Mouse (Mus musculus) forebrain, embryonic 15.5 days (tissue): Measurements from ENCODE around the gene Tbc1d22a. TPM values are rescaled to one million over a fixed set of nuclear protein-coding genes. Genes with fewer than 3 reads are reported as not detected.
"Not testable (repeated sequence)": the region's sequence is repeated elsewhere in the genome, so short reads cannot be mapped to it uniquely, and the experiment has no call there.

Source experiments
- ATAC-seq: fragments of 200-750 bp; cut with Nextera tagmentation; replicated peaks from 2 replicates; pipeline ENCODE4 v1.8.0; 2017; ENCODE audit warnings: mild to moderate bottlenecking, moderate TSS enrichment, moderate library complexity
- H3K27ac ChIP-seq: fragments of 300-500 bp; sonication (generic); replicated peaks from 2 replicates; pipeline ENCODE4 v1.5.1; 2015; ENCODE audit warnings: mild to moderate bottlenecking, inconsistent platforms
- H3K27me3 ChIP-seq: fragments of 300-500 bp; sonication (generic); 2 replicates; pipeline ENCODE4 v1.6.1; 2015; ENCODE audit warnings: inconsistent platforms
- H3K36me3 ChIP-seq: fragments of 300-500 bp; sonication (generic); 2 replicates; pipeline ENCODE4 v1.6.1; 2015; ENCODE audit warnings: mild to moderate bottlenecking, inconsistent platforms
- H3K4me1 ChIP-seq: fragments of 300-500 bp; sonication (generic); 2 replicates; pipeline ENCODE4 v1.6.1; 2015; ENCODE audit warnings: inconsistent platforms
- H3K4me2 ChIP-seq: fragments of 300-500 bp; sonication (generic); replicated peaks from 2 replicates; pipeline ENCODE4 v1.6.1; 2015; ENCODE audit warnings: mild to moderate bottlenecking, inconsistent platforms
- H3K4me3 ChIP-seq: fragments of 300-500 bp; sonication (generic); 2 replicates; pipeline ENCODE4 v1.5.1; 2015; ENCODE audit warnings: mild to moderate bottlenecking, inconsistent platforms
- H3K9ac ChIP-seq: fragments of 300-500 bp; sonication (generic); replicated peaks from 2 replicates; pipeline ENCODE4 v1.6.1; 2015; ENCODE audit warnings: mild to moderate bottlenecking, inconsistent platforms
- H3K9me3 ChIP-seq: fragments of 300-500 bp; sonication (generic); 2 replicates; pipeline ENCODE4 v1.6.1; 2016; ENCODE audit warnings: inconsistent platforms
- whole genome bisulfite sequencing: fragments of 180-500 bp; shearing (Covaris S2); methylation state at CpG from one replicate; pipeline ENCODE4 v1.1.7; 2015; ENCODE audit warnings: mixed read lengths; 5-methylcytosine and 5-hydroxymethylcytosine counted together
- polyA plus RNA-seq: library from polyadenylated mRNA; unstranded; fragments of >200 nt; fragmentation: Nextera tagmentation; extraction: Ambion mirVana; gene quantifications from 2 replicates; pipeline ENCODE4 v1.2.1, GENCODE M21; 2015

Tbc1d22a gene
- polyA plus RNA-seq, 1 experiment from 2014 or later = 13.1 TPM

DNA sequence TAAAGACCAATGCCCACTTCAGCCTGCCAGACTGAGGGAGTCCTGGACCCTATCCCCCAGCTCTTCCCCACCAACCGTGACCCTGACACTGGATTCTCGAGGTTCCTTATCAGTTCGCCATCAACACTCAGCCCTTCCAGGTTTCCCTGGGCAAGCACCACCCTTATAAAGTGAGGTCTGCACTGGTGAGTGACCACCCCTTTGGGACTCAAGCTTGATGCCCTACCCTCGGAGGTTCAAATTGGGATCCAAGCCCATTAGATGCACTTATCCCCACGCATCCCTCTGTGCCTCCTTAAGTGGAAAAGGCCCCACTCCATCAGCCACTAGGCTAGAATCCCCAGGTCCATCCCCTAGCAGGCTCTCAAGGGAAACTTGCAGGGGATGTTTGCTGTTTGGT lies 30.2 kb upstream of the Tbc1d22a start:
- Histone ChIP-seq H3K36me3 (no peaks in the 10 kb centered on the region), H3K4me1 (peaks cover 44% of the 10 kb centered on the region), H3K27ac (no peak overlapping the region), H3K27me3 (no peaks in the 10 kb centered on the region), H3K4me3 (peak overlapping the region; percentile 90), H3K4me2 (peak overlapping the region; percentile 92), H3K9ac (0 out of 2 replicates have a peak overlapping the region, but pooled peaks have one; percentile 19), H3K9me3 (no peaks in the 10 kb centered on the region)
- ATAC-seq = no peak
- 78% methylated on average over 5 of the region's 5 CpGs for WGBS

DNA sequence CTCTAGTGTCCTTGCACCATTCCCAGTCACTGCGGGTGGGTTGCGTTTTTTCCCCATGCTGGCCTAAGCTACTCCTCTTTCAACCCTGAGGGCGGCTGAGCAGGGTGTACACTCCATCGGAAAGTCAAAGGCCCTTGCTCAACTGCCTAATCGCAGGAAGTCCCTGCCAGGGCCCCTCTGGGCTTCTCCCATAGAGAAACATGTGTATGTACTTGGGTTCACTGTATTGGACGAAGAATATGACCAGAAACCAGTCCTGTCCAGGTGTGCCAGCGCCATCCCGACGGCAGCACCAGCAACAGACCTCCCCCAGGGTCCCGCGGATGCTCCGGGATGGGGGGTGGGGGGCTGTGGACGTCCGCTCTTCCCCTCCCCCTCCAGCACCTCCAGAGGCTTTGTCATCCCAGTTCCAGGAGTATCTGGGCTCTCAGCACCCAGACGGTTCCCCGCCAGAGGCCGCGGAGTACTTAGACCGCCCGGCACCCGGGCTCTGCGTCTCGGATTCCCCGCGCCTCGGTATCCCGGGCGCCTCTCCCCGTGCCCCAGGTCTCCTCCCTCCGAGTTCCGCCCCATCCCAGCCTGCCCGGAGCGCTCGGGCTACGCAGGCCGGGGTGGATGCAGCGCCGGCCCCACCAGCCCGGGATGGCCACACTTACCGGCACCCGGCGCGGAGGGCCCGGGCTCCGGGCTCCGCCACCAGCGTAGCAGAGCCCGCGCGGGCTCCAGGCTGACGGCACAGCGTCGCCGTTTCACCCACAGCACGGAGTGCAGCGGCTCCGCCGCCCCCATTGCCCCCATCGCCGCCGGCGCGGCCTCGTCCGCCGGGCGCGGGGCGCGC lies 29.2 kb upstream of the Tbc1d22a start:
- H3K36me3 ChIP-seq = no peaks in the 10 kb centered on the region
- H3K9ac ChIP-seq = peak overlapping the region; percentile 81
- H3K4me3 ChIP-seq = peak overlapping the region; percentile 90
- H3K9me3 ChIP-seq = no peaks in the 10 kb centered on the region
- peak overlapping the region; percentile 92 for H3K4me2 ChIP-seq
- H3K27me3 ChIP-seq = no peaks in the 10 kb centered on the region
- peaks cover 46% of the 10 kb centered on the region for H3K4me1 ChIP-seq
- H3K27ac ChIP-seq = peak overlapping the region; percentile 84
- peak; percentile 65 for ATAC-seq
- WGBS = under 1% methylated on average over 70 of the region's 70 CpGs

DNA sequence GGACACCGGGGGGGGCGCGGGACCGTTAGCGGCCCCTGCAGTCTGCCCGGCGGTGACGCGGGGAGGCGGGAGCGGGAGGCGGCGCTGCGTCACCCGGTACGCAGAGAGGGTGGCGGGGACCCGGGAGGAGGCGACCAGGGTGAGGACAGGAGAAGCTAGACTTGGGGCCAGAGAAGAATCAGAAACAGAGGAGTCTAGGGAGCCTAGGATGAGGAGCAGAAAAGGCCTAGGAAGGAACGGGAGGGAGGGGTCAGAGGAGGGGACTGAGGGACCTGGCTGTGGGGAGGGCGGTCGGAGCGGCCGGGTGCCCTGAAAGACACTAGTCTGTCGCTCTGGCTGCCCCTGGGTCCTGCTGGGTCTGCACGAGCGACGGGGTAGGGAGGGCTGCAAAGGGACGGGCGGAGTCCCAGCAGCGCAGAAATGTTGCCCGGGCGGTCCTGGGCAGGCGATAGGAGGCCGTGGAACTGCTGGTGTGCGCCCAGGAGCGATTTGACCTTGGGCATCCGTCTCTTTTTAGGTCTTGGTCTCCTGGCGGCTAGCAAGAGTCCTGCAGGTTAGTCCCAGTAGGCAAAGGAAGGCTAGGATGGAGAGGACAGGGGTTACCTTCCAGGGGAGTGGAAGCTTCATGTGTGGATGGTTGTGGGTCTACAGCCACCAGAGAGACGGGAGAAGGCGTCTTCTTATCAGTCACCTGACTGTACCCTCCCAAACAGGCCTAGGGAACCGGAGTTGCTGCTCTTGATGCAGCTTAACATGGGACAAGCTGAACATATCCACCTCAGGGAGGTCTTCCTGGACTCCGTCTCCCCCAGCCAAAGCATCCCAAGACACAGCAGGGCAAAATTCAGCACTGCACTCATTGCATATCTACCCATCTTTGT lies 28.3 kb upstream of the Tbc1d22a start, which contains the start of gene Cerk:
Gene Cerk, minus strand, starts transcription at position 453 of the 881 bp plus-strand sequence.
- Histone ChIP-seq H3K27me3 (no peaks in the 10 kb centered on the region), H3K4me2 (peak within 1 kb of the TSS; percentile 92), H3K9me3 (no peaks in the 10 kb centered on the region), H3K36me3 (no peaks in the 10 kb centered on the region), H3K4me3 (peak within 1 kb of the TSS; percentile 90), H3K4me1 (peaks cover 46% of the 10 kb centered on the region), H3K27ac (peak within 1 kb of the TSS; percentile 84), H3K9ac (peak within 1 kb of the TSS; percentile 81)
- 3% methylated on average over 43 of the region's 43 CpGs for WGBS
- peak; percentile 74 for ATAC-seq

GRCm38 (mm10) chr15:86186686-86187085 lies 27.6 kb upstream of the Tbc1d22a start:
- H3K4me2 ChIP-seq = 0 out of 2 replicates have a peak overlapping the region, but pooled peaks have one; percentile 92
- H3K9ac ChIP-seq = no peak overlapping the region
- H3K27me3 ChIP-seq = no peaks in the 10 kb centered on the region
- WGBS = 53% methylated on average over 3 of the region's 3 CpGs
- no peak overlapping the region for H3K27ac ChIP-seq
- ATAC-seq = no peak
- H3K9me3 ChIP-seq = no peaks in the 10 kb centered on the region
- peaks cover 46% of the 10 kb centered on the region for H3K4me1 ChIP-seq
- no peak overlapping the region for H3K4me3 ChIP-seq
- no peaks in the 10 kb centered on the region for H3K36me3 ChIP-seq

DNA sequence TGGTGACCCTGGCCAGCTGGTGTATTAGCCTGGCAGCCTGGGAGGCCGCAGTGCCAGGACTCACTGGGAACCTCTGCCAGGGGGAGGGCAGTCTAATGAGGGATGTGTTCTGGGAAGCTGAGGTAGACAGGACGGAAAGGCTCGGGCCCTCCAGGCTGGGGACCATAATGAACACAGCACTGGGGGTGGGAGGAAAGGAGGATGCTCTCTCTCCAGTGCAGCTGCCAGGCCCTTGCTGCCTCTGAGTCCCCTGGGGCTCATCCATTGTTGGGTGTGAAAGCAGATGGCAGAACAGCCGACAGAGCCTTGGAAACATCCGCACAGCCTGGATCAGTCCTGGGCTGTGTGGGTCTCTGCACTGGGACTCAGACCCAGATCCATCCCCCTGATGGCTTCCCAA lies 26.1 kb upstream of the Tbc1d22a start:
- no peak overlapping the region for H3K4me2 ChIP-seq
- H3K36me3 ChIP-seq = no peaks in the 10 kb centered on the region
- no peak overlapping the region for H3K4me3 ChIP-seq
- H3K9me3 ChIP-seq = no peaks in the 10 kb centered on the region
- peaks cover 34% of the 10 kb centered on the region for H3K4me1 ChIP-seq
- no peak overlapping the region for H3K9ac ChIP-seq
- H3K27me3 ChIP-seq = no peaks in the 10 kb centered on the region
- WGBS = 15% methylated on average over 5 of the region's 5 CpGs
- H3K27ac ChIP-seq = no peak overlapping the region; the same call in 1 of the 2 replicates
- ATAC-seq = no peak

DNA sequence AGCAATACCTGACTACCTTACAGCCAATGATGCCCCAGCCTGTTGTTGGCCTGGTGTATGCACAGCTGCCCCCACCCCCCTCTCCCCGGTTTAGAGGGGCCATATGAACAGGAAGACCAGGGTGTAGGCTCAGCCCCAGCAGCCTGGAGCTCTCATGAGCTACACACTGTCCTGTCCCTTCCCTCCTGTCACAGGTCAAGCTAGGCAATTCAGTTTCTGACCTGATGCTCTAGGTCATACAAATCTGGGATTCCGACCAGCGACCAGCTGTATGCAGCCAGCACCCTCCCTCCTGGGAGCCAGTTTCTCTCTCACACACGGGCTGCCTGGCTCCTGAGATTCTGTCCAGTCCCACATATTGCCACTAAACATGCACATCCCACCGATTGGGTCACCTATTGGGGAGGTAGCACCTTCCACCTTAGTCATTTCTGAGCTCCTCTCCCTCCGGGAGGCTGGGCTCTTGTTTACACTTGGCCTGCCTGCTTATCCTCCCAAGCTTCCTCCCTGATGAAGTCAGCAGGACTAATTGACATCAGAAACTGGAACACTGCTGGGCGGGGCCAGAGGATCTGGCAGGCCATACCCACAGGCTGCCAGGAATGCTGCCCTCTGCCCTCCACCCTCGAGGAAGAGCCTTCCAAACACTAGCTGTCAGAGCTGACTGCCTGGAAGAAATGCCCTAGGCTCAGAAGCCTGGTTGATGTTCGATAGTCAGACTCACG lies 25.4 kb upstream of the Tbc1d22a start:
- Histone ChIP-seq H3K4me3 (no peak overlapping the region), H3K27ac (no peak overlapping the region), H3K27me3 (no peaks in the 10 kb centered on the region), H3K4me1 (peaks cover 29% of the 10 kb centered on the region), H3K36me3 (no peaks in the 10 kb centered on the region), H3K9ac (no peak overlapping the region), H3K9me3 (no peaks in the 10 kb centered on the region), H3K4me2 (no peak overlapping the region)
- 49% methylated on average over 10 of the region's 10 CpGs for WGBS
- ATAC-seq = no peak

DNA sequence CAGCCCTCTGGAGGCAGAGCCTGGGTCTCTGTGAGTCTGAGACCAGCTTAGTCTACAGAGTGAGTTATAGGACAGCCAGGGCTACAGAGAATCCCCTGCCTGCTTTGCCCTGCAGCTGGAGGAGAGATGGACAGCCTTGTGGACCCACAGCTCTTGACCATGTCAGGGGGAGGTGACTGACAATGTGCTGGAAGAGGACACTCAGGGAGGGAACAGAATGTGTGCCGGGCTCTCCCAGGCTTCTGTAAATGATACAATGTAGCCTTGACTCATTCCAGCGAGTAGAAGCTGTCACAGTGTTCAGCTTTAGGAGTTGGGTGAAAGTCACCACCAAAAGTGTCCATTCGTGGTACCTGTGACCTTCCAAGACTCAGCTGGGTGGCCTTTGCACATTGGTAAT lies 23.9 kb upstream of the Tbc1d22a start:
- Histone ChIP-seq H3K27me3 (no peaks in the 10 kb centered on the region), H3K4me3 (no peak overlapping the region), H3K4me1 (peaks cover 17% of the 10 kb centered on the region), H3K9me3 (no peaks in the 10 kb centered on the region), H3K9ac (no peak overlapping the region), H3K4me2 (no peak overlapping the region), H3K36me3 (no peaks in the 10 kb centered on the region), H3K27ac (no peak overlapping the region)
- WGBS = 71% methylated on average over 3 of the region's 3 CpGs
- ATAC-seq = no peak

GRCm38 (mm10) chr15:86191505-86191904 lies 22.8 kb upstream of the Tbc1d22a start:
- no peaks in the 10 kb centered on the region for H3K36me3 ChIP-seq

GRCm38 (mm10) chr15:86191933-86192332 lies 22.3 kb upstream of the Tbc1d22a start:
- H3K36me3 ChIP-seq = no peaks in the 10 kb centered on the region
- H3K9ac ChIP-seq = no peak overlapping the region
- no peaks in the 10 kb centered on the region for H3K27me3 ChIP-seq
- no peaks in the 10 kb centered on the region for H3K9me3 ChIP-seq
- H3K4me3 ChIP-seq = no peak overlapping the region
- ATAC-seq = no peak
- no peak overlapping the region for H3K4me2 ChIP-seq
- WGBS = 80% methylated on average over 3 of the region's 3 CpGs
- peaks cover 10% of the 10 kb centered on the region for H3K4me1 ChIP-seq
- no peak overlapping the region for H3K27ac ChIP-seq

More at GRCm38 (mm10) chr15:86191505-86191904, 22.8 kb upstream of the Tbc1d22a start:
- H3K27me3 ChIP-seq = no peaks in the 10 kb centered on the region
- no peak for ATAC-seq
- no peak overlapping the region for H3K4me3 ChIP-seq
- H3K27ac ChIP-seq = no peak overlapping the region
- no peak overlapping the region for H3K9ac ChIP-seq
- H3K4me2 ChIP-seq = no peak overlapping the region
- peaks cover 10% of the 10 kb centered on the region for H3K4me1 ChIP-seq
- WGBS = 63% methylated on average over 1 of the region's 1 CpGs
- no peaks in the 10 kb centered on the region for H3K9me3 ChIP-seq

- not testable (repeated sequence) for H3K4me1 ChIP-seq, H3K36me3 ChIP-seq, H3K27ac ChIP-seq, H3K27me3 ChIP-seq, H3K9me3 ChIP-seq, H3K9ac ChIP-seq, H3K4me3 ChIP-seq, H3K4me2 ChIP-seq
- ATAC-seq = peak; percentile 92
- WGBS = 81% methylated on average over 55 of the region's 55 CpGs
Measured at GRCm38 (mm10) chr15:86194676-86195453, 19.4 kb upstream of the Tbc1d22a start.

- H3K27me3 ChIP-seq = no peaks in the 10 kb centered on the region
- no peak overlapping the region for H3K27ac ChIP-seq
- H3K9ac ChIP-seq = no peak overlapping the region
- H3K4me1 ChIP-seq = no peaks in the 10 kb centered on the region
- H3K4me3 ChIP-seq = no peak overlapping the region
- no peak overlapping the region for H3K4me2 ChIP-seq
- H3K9me3 ChIP-seq = no peaks in the 10 kb centered on the region
- no peaks in the 10 kb centered on the region for H3K36me3 ChIP-seq
- WGBS = 80% methylated on average over 5 of the region's 5 CpGs
- ATAC-seq = no peak
Measured at GRCm38 (mm10) chr15:86199052-86199451, 15.2 kb upstream of the Tbc1d22a start.
